Mouse (Mus musculus) right cerebral cortex, adult 2 months (tissue): ENCODE measurements around the gene Fgf11.
A peak's percentile ranks its signal among the peaks of the same experiment; 100 is the strongest.

Experiments
- DNase-seq, 2 experiments: peaks; one replicate each; pipeline ENCODE4 v3.0.0; 2021 to 2022; ENCODE audit warnings: low spot score in 2 of 2

Gene Fgf11

DNA sequence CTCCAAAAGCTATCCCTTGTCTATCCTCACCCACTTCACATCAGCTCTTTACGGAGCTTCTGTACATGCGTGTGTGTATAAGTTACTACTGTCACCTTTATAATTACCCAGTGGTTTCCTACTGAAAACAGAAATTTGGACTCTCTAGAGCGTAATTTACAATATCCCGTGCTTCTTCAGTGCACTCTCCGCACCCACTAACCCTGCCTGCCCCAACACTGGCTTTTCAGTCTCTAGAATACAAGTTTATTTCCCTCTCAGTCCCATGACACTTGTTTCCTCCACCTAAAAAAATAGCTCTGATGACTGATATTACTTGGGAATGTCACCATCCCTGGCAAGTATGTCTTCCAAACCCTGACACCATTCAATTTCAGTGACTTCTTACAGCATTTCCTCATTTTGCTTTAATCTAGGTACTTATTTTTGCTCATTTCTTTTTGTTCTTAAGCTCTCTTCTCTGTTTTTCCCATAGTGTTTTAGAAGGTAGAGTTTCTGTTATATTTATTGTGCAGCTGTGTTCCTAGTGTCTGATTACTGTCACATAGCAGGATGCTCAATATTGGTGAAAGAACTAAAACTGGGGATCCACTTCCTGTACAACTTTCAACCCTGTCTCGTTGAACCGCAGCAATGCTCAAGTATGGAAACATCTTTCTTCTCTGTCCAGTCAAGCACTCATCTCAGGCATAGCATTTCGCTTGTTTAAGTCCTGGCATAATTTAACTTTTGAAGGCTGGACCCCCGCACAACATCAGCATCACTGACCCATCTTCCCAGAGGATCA, 44.2 kb downstream of the Fgf11 start:
- DNase-seq = no peak

DNA sequence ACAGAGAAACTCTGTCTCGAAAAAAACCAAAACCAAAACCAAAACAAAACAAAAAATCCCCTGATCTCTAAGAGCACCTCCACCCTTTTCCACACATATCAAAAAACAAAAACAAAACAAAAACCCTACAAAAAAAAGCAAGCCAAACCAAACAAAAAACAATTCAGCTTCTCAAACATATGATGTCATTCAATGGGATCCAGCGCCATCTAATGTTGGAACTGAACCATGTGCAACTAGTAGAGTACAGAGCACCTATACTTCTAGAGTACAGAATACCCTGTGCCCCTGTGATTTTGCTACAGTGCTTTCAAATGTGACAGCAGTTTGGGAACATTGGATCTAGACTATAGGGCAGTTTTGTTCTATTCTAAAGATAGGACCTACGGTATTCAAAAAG, 47.0 kb downstream of the Fgf11 start:
- peak in 1 of 2 experiments; percentile 41 for DNase-seq

DNA sequence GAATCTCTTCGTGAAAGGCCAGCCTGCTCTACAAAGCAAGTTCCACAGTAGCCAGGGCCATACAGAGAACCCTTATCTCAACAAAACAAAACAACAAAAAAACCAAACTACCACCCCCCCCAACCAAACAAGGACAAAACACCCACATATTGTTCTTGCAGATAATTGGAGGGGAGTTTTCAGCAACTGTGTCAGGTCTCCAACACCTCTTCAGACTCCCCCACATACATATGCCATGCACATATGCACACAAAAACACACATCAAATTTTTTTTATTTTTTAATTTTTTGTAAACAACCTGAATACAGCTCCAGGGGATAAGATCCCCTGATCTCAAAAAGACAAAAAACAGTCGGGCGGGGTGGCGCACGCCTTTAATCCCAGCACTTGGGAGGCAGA, 47.4 kb downstream of the Fgf11 start:
- no peak for DNase-seq

DNA sequence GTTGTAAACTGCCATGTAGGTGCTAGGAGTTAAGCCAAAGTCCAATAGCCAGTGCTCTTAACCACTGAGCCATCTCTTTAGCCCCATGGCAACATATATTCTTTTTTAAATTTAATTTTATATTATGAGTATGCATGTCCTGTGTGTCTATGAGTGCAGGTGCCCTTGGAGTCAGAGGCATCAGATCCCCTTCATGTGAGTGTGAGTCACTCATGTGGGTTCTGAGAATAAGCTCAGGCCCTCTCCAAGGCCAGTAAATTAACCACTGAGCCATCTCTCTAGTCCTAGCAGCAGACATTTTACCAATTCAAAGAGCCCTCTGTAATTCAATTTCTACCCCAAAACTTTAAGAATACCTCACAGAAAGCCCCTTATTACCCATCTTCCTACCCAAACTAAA, 49.0 kb downstream of the Fgf11 start:
- no peak for DNase-seq

DNA sequence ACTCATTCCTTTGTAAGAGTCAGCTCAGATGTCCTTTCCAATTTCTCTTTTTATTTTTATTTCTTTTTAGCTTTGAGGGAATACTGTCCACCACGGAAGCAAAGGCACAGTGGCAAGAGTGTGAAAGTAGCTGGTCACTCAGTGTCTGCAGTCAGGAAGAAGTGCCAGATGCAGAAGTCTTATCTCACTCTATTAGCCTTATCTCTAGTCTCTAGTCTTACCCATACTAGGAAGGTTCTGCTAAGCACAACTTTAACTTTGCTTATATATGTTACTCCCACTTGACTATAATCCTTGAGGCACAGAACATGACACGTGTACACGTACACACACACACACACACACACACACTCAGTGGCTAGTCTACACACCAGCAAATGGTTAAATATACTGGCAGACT, 50.0 kb downstream of the Fgf11 start:
- DNase-seq = no peak
